Mouse (Mus musculus): ENCODE results near the gene Slc7a7. TPM values are rescaled to one million over a fixed set of nuclear protein-coding genes. Genes with fewer than 3 reads are reported as not detected.

Slc7a7 gene
- polyA plus RNA-seq, 1 experiment from 2014 or later, result 4.0 TPM

GRCm38 (mm10) chr14:54380616-54381015 lies 37.0 kb downstream of the Slc7a7 start:
- Histone ChIP-seq H3K27ac (replicated peaks; ENCODE audit: low read depth, low read length) (no peak overlapping the region), H3K4me3 (replicated peaks; ENCODE audit: low read depth, low read length) (no peak overlapping the region), H3K9me3 (ENCODE audit: control insufficient read depth, low read length) (no peaks in the 10 kb centered on the region), H3K4me2 (ENCODE audit: low read length) (no peak overlapping the region), H3K36me3 (ENCODE audit: control insufficient read depth, insufficient read depth, low read length) (no peaks in the 10 kb centered on the region), H3K4me1 (ENCODE audit: control insufficient read depth, insufficient read depth, low read length) (no peaks in the 10 kb centered on the region), H3K9ac (replicated peaks; ENCODE audit: low read length) (no peak overlapping the region), H3K27me3 (ENCODE audit: control insufficient read depth, insufficient read depth, low read length) (no peaks in the 10 kb centered on the region)
- WGBS, result 66% methylated on average over 4 of the region's 4 CpGs
- DNase-seq (no peak), ATAC-seq (ENCODE audit: low FRiP score, low TSS enrichment) (no peak)

DNA sequence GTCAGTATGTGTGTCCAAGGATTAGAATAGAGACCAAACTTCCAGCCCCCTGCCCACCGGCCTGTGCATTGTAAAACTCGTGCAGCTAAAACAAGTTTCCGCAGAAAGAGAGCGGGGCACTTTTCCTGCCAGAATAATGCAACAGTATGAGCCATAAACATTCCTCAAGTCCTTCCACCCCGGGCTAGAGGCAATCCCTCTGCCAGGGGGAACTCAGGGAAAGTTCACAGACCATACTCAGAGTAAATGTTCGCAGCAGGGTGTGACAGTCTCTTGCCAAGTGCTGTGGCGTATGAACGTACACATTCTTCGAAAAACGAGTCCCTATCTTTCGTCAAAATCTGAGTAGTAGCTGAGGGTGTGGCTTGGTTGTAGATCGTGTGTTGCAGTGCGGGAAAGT lies 38.0 kb downstream of the Slc7a7 start:
- WGBS, result 87% methylated on average over 13 of the region's 13 CpGs
- DNase-seq (no peak), ATAC-seq (ENCODE audit: low FRiP score, low TSS enrichment) (no peak)
- no peaks in the 10 kb centered on the region for H3K36me3 ChIP-seq (ENCODE audit: control insufficient read depth, insufficient read depth, low read length)
- H3K9ac ChIP-seq (replicated peaks; ENCODE audit: low read length), result no peak overlapping the region
- no peaks in the 10 kb centered on the region for H3K9me3 ChIP-seq (ENCODE audit: control insufficient read depth, low read length)
- no peaks in the 10 kb centered on the region for H3K4me1 ChIP-seq (ENCODE audit: control insufficient read depth, insufficient read depth, low read length)
- no peak overlapping the region for H3K4me3 ChIP-seq (replicated peaks; ENCODE audit: low read depth, low read length)
- H3K4me2 ChIP-seq (ENCODE audit: low read length), result no peak overlapping the region
- H3K27ac ChIP-seq (replicated peaks; ENCODE audit: low read depth, low read length), result no peak overlapping the region
- H3K27me3 ChIP-seq (ENCODE audit: control insufficient read depth, insufficient read depth, low read length), result no peaks in the 10 kb centered on the region

GRCm38 (mm10) chr14:54377166-54377565 lies 40.4 kb downstream of the Slc7a7 start:
- DNase-seq, result no peak
- 90% methylated on average over 6 of the region's 6 CpGs for WGBS
- no peaks in the 10 kb centered on the region for H3K27me3 ChIP-seq (ENCODE audit: control insufficient read depth, insufficient read depth, low read length)
- H3K4me2 ChIP-seq (ENCODE audit: low read length), result no peak overlapping the region
- H3K27ac ChIP-seq (replicated peaks; ENCODE audit: low read depth, low read length), result no peak overlapping the region
- no peak for ATAC-seq (ENCODE audit: low FRiP score, low TSS enrichment)
- no peak overlapping the region for H3K9ac ChIP-seq (replicated peaks; ENCODE audit: low read length)
- H3K9me3 ChIP-seq (ENCODE audit: control insufficient read depth, low read length), result no peaks in the 10 kb centered on the region
- H3K36me3 ChIP-seq (ENCODE audit: control insufficient read depth, insufficient read depth, low read length), result no peaks in the 10 kb centered on the region
- no peaks in the 10 kb centered on the region for H3K4me1 ChIP-seq (ENCODE audit: control insufficient read depth, insufficient read depth, low read length)
- no peak overlapping the region for H3K4me3 ChIP-seq (replicated peaks; ENCODE audit: low read depth, low read length)

DNA sequence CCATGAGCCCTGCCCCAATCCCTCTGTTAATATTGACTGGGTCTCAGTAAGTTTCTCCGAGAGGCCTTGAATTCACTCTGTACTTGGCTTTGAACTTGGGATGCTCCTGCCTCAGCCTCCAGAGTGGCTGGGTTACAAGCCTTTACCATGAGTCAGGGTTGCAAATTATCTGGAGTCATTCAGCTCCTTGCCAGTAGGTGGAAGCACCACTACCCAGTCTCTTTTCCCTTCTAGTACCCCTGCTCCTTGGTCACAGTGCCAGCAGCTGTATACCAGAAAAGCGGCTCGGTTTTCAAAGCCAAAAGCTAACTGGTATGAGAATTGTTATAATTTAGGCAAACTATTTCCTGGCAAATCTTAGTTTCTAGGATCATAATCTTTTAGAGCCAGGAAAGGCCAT lies 41.7 kb downstream of the Slc7a7 start:
- no peak overlapping the region for H3K9ac ChIP-seq (replicated peaks; ENCODE audit: low read length)
- H3K4me1 ChIP-seq (ENCODE audit: control insufficient read depth, insufficient read depth, low read length), result no peaks in the 10 kb centered on the region
- peak; percentile 12 for DNase-seq
- 75% methylated on average over 3 of the region's 3 CpGs for WGBS
- no peak for ATAC-seq (ENCODE audit: low FRiP score, low TSS enrichment)
- H3K27me3 ChIP-seq (ENCODE audit: control insufficient read depth, insufficient read depth, low read length), result no peaks in the 10 kb centered on the region
- H3K9me3 ChIP-seq (ENCODE audit: control insufficient read depth, low read length), result no peaks in the 10 kb centered on the region
- H3K4me2 ChIP-seq (ENCODE audit: low read length), result no peak overlapping the region
- peaks cover 4% of the 10 kb centered on the region for H3K36me3 ChIP-seq (ENCODE audit: control insufficient read depth, insufficient read depth, low read length)
- H3K4me3 ChIP-seq (replicated peaks; ENCODE audit: low read depth, low read length), result no peak overlapping the region
- H3K27ac ChIP-seq (replicated peaks; ENCODE audit: low read depth, low read length), result no peak overlapping the region

DNA sequence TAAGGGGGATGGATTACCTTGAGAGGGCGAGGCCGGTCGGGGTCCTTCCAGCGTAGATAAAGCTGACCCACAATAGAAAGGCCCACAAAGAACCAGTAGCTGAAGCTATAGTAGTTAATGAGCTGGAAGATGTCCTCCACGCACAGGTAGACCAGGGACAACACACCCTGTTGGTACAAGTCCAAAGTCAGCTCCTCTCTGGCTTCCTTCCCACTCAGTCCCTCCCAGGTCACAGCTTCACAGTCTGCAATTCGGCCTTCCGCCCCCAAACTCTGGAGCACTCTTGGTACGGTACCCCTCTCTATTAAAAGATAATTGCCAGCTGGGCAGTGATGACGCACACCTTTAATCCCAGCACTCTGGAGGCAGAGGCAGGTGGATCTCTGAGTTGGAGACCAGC lies 44.7 kb downstream of the Slc7a7 start:
- DNase-seq (no peak), ATAC-seq (ENCODE audit: low FRiP score, low TSS enrichment) (no peak)
- Histone ChIP-seq H3K27me3 (ENCODE audit: control insufficient read depth, insufficient read depth, low read length) (no peaks in the 10 kb centered on the region), H3K9me3 (ENCODE audit: control insufficient read depth, low read length) (no peaks in the 10 kb centered on the region), H3K4me2 (ENCODE audit: low read length) (no peak overlapping the region), H3K4me1 (ENCODE audit: control insufficient read depth, insufficient read depth, low read length) (no peaks in the 10 kb centered on the region), H3K27ac (replicated peaks; ENCODE audit: low read depth, low read length) (no peak overlapping the region), H3K4me3 (replicated peaks; ENCODE audit: low read depth, low read length) (no peak overlapping the region), H3K36me3 (ENCODE audit: control insufficient read depth, insufficient read depth, low read length) (peaks cover 32% of the 10 kb centered on the region), H3K9ac (replicated peaks; ENCODE audit: low read length) (no peak overlapping the region)
- WGBS, result 95% methylated on average over 9 of the region's 9 CpGs

DNA sequence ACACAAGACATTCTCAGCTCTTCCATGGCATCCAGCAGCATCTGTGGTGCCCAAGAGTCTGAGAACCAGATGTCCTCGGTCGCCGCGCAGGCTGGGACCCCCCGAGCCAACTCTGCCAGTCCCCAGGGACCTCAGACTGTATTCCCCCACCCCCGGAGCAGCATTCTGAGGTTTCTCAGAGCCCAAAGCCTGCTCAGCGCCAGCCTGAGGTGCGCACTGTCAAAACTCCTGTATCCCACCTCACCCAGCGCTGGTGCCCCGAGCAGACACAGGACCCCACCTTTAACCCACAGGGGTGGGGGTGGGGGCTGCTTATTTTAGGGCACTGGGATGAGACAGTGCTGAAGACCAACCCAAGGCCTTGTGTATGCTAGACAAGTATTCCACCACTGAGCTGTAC lies 46.1 kb downstream of the Slc7a7 start:
- Histone ChIP-seq H3K36me3 (ENCODE audit: control insufficient read depth, insufficient read depth, low read length) (peaks cover 47% of the 10 kb centered on the region), H3K27ac (replicated peaks; ENCODE audit: low read depth, low read length) (no peak overlapping the region), H3K4me3 (replicated peaks; ENCODE audit: low read depth, low read length) (no peak overlapping the region), H3K4me1 (ENCODE audit: control insufficient read depth, insufficient read depth, low read length) (no peaks in the 10 kb centered on the region), H3K27me3 (ENCODE audit: control insufficient read depth, insufficient read depth, low read length) (no peaks in the 10 kb centered on the region), H3K4me2 (ENCODE audit: low read length) (no peak overlapping the region), H3K9me3 (ENCODE audit: control insufficient read depth, low read length) (no peaks in the 10 kb centered on the region), H3K9ac (replicated peaks; ENCODE audit: low read length) (no peak overlapping the region)
- DNase-seq, result no peak
- 98% methylated on average over 10 of the region's 10 CpGs for WGBS
- ATAC-seq (ENCODE audit: low FRiP score, low TSS enrichment), result no peak

DNA sequence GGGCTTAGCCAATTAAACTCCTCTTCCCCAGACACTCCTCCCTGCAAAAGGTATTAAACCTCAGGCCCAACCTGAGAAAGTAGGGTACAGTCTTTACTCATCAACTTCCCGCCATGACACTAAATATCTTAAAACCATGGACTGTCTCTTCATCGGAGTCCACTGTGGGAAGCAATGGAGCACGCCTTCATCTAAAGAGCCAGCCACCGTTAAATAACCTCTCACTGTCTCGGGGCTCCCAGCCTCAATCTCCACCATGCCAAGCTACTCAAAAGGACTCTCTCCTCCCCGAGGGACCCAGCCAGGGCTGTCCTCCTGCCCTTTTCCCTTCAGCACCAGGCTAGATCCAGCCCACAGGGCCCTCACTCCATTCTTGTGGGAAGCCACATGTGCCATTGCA lies 47.0 kb downstream of the Slc7a7 start:
- Histone ChIP-seq H3K4me3 (replicated peaks; ENCODE audit: low read depth, low read length) (no peak overlapping the region), H3K27me3 (ENCODE audit: control insufficient read depth, insufficient read depth, low read length) (no peaks in the 10 kb centered on the region), H3K9ac (replicated peaks; ENCODE audit: low read length) (no peak overlapping the region), H3K36me3 (ENCODE audit: control insufficient read depth, insufficient read depth, low read length) (peaks cover 51% of the 10 kb centered on the region), H3K4me2 (ENCODE audit: low read length) (no peak overlapping the region), H3K27ac (replicated peaks; ENCODE audit: low read depth, low read length) (no peak overlapping the region), H3K4me1 (ENCODE audit: control insufficient read depth, insufficient read depth, low read length) (no peaks in the 10 kb centered on the region), H3K9me3 (ENCODE audit: control insufficient read depth, low read length) (no peaks in the 10 kb centered on the region)
- no peak for DNase-seq
- ATAC-seq (ENCODE audit: low FRiP score, low TSS enrichment), result no peak
- 94% methylated on average over 6 of the region's 6 CpGs for WGBS

DNA sequence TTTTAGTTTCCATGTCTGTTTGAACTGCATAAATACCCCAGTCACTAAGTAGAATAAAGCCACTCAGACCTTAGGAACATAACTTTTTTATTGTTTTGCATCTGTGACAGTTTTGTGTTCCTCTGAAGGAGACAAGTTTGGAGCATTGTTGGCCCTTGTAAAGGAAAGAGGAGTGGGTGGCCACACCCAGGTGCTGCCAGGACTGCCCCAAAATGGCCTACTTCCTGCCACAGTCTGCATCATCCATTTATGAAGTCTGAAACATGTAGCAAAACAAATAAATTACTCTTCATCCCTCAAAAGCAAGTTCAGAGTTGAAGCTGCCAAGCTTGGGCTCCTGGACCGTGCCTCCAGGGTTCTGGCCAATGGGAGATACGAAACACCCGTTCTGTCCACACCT lies 48.2 kb downstream of the Slc7a7 start:
- Histone ChIP-seq H3K27me3 (ENCODE audit: control insufficient read depth, insufficient read depth, low read length) (no peaks in the 10 kb centered on the region), H3K9ac (replicated peaks; ENCODE audit: low read length) (no peak overlapping the region), H3K4me3 (replicated peaks; ENCODE audit: low read depth, low read length) (no peak overlapping the region), H3K27ac (replicated peaks; ENCODE audit: low read depth, low read length) (no peak overlapping the region), H3K9me3 (ENCODE audit: control insufficient read depth, low read length) (no peaks in the 10 kb centered on the region), H3K36me3 (ENCODE audit: control insufficient read depth, insufficient read depth, low read length) (peaks cover 56% of the 10 kb centered on the region), H3K4me1 (ENCODE audit: control insufficient read depth, insufficient read depth, low read length) (no peaks in the 10 kb centered on the region), H3K4me2 (ENCODE audit: low read length) (no peak overlapping the region)
- DNase-seq (no peak), ATAC-seq (ENCODE audit: low FRiP score, low TSS enrichment) (no peak)
- 97% methylated on average over 3 of the region's 3 CpGs for WGBS

DNA sequence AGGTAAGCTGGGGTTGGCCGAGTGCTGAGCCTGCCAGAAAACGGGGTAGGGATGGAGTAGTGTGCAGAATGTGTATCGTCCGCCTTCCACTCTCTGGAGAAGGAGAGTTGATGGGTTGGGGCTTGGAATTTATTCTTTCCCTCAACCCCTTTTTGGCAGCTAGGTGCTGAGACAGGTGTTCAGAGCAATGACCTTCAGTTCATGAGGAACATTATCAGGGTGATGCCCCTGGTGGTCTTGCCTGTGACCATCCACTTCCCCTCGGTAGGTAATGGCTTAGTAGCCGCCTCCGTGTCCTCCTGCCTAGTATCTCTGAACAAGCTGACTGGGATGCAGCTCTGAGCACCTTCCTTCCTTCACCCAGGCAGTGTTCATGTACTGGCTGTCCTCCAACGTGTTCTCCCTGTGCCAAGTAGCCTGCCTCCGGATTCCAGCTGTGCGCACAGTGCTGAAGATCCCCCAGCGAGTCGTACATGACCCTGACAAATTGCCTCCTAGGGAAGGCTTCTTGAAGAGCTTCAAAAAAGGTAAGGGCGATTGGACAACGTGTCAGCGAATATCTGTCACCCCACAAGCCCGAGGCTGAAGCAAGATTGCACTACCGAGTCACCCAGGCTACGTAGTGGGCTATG lies 50.0 kb downstream of the Slc7a7 start:
- WGBS, result 95% methylated on average over 18 of the region's 18 CpGs

More for the DNA sequence above, 50.0 kb downstream of the Slc7a7 start:
- Histone ChIP-seq H3K9me3 (ENCODE audit: control insufficient read depth, low read length) (no peaks in the 10 kb centered on the region), H3K27me3 (ENCODE audit: control insufficient read depth, insufficient read depth, low read length) (no peaks in the 10 kb centered on the region), H3K36me3 (ENCODE audit: control insufficient read depth, insufficient read depth, low read length) (peaks cover 70% of the 10 kb centered on the region), H3K4me3 (replicated peaks; ENCODE audit: low read depth, low read length) (no peak overlapping the region), H3K9ac (replicated peaks; ENCODE audit: low read length) (no peak overlapping the region), H3K4me2 (ENCODE audit: low read length) (no peak overlapping the region), H3K4me1 (ENCODE audit: control insufficient read depth, insufficient read depth, low read length) (peaks cover 4% of the 10 kb centered on the region; the same call in 1 of the 2 replicates), H3K27ac (replicated peaks; ENCODE audit: low read depth, low read length) (no peak overlapping the region)
- ATAC-seq (ENCODE audit: low FRiP score, low TSS enrichment), result no peak
- no peak for DNase-seq
